Mouse (Mus musculus): ENCODE data around the gene Nme4. TPM values are rescaled to one million over a fixed set of nuclear protein-coding genes. Genes with fewer than 3 reads are reported as not detected.
"Not testable (repeated sequence)": the region's sequence is repeated elsewhere in the genome, so short reads cannot be mapped to it uniquely, and the experiment has no call there.

The Nme4 gene
- polyA plus RNA-seq, 1 experiment from 2014 or later: 77.4 TPM

- no peaks in the 10 kb centered on the region for H3K9me3 ChIP-seq
- peak overlapping the region; percentile 93 for H3K9ac ChIP-seq
- WGBS: 77% methylated on average over 7 of the region's 7 CpGs
- H3K27ac ChIP-seq (replicated peaks): no peak overlapping the region
- H3K36me3 ChIP-seq: peaks cover 48% of the 10 kb centered on the region
- peak overlapping the region; percentile 90 for H3K4me3 ChIP-seq
- peaks cover 14% of the 10 kb centered on the region for H3K27me3 ChIP-seq (replicated peaks)
- H3K4me2 ChIP-seq: peak overlapping the region; percentile 74
- ATAC-seq (ENCODE audit: extremely low read depth, insufficient number of reproducible peaks, low FRiP score, low TSS enrichment): no peak
- H3K4me1 ChIP-seq: peaks cover 21% of the 10 kb centered on the region
These were observed 29.2 kb upstream of the Nme4 start for GRCm38 (mm10) chr17:26124560-26124959.

GRCm38 (mm10) chr17:26123267-26123684, 27.9 kb upstream of the Nme4 start, which contains the start of gene Mrpl28:
TSS of gene Mrpl28 (plus strand) at chr17:26123500.
- Histone ChIP-seq H3K27ac (replicated peaks) (0 out of 2 replicates have a peak within 1 kb of the TSS, but pooled peaks have one; percentile 25), H3K4me3 (peak within 1 kb of the TSS; percentile 90), H3K9ac (peak within 1 kb of the TSS; percentile 93), H3K9me3 (no peaks in the 10 kb centered on the region), H3K4me2 (peak within 1 kb of the TSS; percentile 74), H3K4me1 (peaks cover 21% of the 10 kb centered on the region), H3K36me3 (peaks cover 35% of the 10 kb centered on the region), H3K27me3 (replicated peaks) (peaks cover 26% of the 10 kb centered on the region)
- WGBS: under 1% methylated on average over 32 of the region's 32 CpGs
- ATAC-seq (ENCODE audit: extremely low read depth, insufficient number of reproducible peaks, low FRiP score, low TSS enrichment): peak; percentile 66; the same call in 1 of the 2 replicates

- WGBS: 55% methylated on average over 5 of the region's 5 CpGs
- Histone ChIP-seq H3K36me3 (peaks cover 28% of the 10 kb centered on the region), H3K9ac (peak overlapping the region; percentile 17; the same call in 1 of the 2 replicates), H3K4me3 (no peak overlapping the region), H3K27ac (replicated peaks) (no peak overlapping the region), H3K9me3 (no peaks in the 10 kb centered on the region), H3K4me1 (peaks cover 21% of the 10 kb centered on the region), H3K27me3 (replicated peaks) (peaks cover 33% of the 10 kb centered on the region), H3K4me2 (peak overlapping the region; percentile 74; the same call in 1 of the 2 replicates)
- no peak for ATAC-seq (ENCODE audit: extremely low read depth, insufficient number of reproducible peaks, low FRiP score, low TSS enrichment)
These were observed 27.2 kb upstream of the Nme4 start for GRCm38 (mm10) chr17:26122431-26123140.

GRCm38 (mm10) chr17:26119766-26120710, 24.6 kb upstream of the Nme4 start:
- H3K4me1 ChIP-seq: peaks cover 18% of the 10 kb centered on the region
- ATAC-seq (ENCODE audit: extremely low read depth, insufficient number of reproducible peaks, low FRiP score, low TSS enrichment): no peak
- H3K9ac ChIP-seq: 0 out of 2 replicates have a peak overlapping the region, but pooled peaks have one; percentile 33
- H3K27ac ChIP-seq (replicated peaks): no peak overlapping the region
- WGBS: 45% methylated on average over 33 of the region's 33 CpGs
- H3K36me3 ChIP-seq: peaks cover 2% of the 10 kb centered on the region
- no peaks in the 10 kb centered on the region for H3K9me3 ChIP-seq
- H3K4me2 ChIP-seq: 0 out of 2 replicates have a peak overlapping the region, but pooled peaks have one; percentile 28
- peaks cover 59% of the 10 kb centered on the region for H3K27me3 ChIP-seq (replicated peaks)
- H3K4me3 ChIP-seq: no peak overlapping the region

GRCm38 (mm10) chr17:26116503-26117258, 21.3 kb upstream of the Nme4 start:
- Histone ChIP-seq H3K4me1 (peaks cover 13% of the 10 kb centered on the region), H3K4me2 (no peak overlapping the region), H3K36me3 (no peaks in the 10 kb centered on the region), H3K4me3 (no peak overlapping the region), H3K27me3 (replicated peaks) (peaks cover 92% of the 10 kb centered on the region), H3K9ac (no peak overlapping the region), H3K9me3 (no peaks in the 10 kb centered on the region), H3K27ac (replicated peaks) (no peak overlapping the region)
- ATAC-seq (ENCODE audit: extremely low read depth, insufficient number of reproducible peaks, low FRiP score, low TSS enrichment): no peak
- 80% methylated on average over 17 of the region's 17 CpGs for WGBS

GRCm38 (mm10) chr17:26115956-26116487, 20.6 kb upstream of the Nme4 start:
- Histone ChIP-seq H3K4me3 (no peak overlapping the region), H3K36me3 (no peaks in the 10 kb centered on the region), H3K27me3 (replicated peaks) (peaks cover 95% of the 10 kb centered on the region), H3K9me3 (no peaks in the 10 kb centered on the region), H3K9ac (no peak overlapping the region), H3K4me1 (peaks cover 13% of the 10 kb centered on the region), H3K4me2 (no peak overlapping the region), H3K27ac (replicated peaks) (no peak overlapping the region)
- no peak for ATAC-seq (ENCODE audit: extremely low read depth, insufficient number of reproducible peaks, low FRiP score, low TSS enrichment)
- 47% methylated on average over 2 of the region's 3 CpGs for WGBS

GRCm38 (mm10) chr17:26115205-26115898, 19.9 kb upstream of the Nme4 start:
- Histone ChIP-seq H3K27ac (replicated peaks) (no peak overlapping the region), H3K4me3 (no peak overlapping the region), H3K9ac (no peak overlapping the region), H3K9me3 (no peaks in the 10 kb centered on the region), H3K4me1 (peaks cover 13% of the 10 kb centered on the region), H3K36me3 (no peaks in the 10 kb centered on the region), H3K4me2 (no peak overlapping the region), H3K27me3 (replicated peaks) (peaks cover 97% of the 10 kb centered on the region)
- no peak for ATAC-seq (ENCODE audit: extremely low read depth, insufficient number of reproducible peaks, low FRiP score, low TSS enrichment)
- WGBS: 77% methylated on average over 7 of the region's 7 CpGs

- not testable (repeated sequence) for ATAC-seq (ENCODE audit: extremely low read depth, insufficient number of reproducible peaks, low FRiP score, low TSS enrichment); H3K4me3 ChIP-seq; H3K27ac ChIP-seq (replicated peaks); H3K4me2 ChIP-seq; H3K36me3 ChIP-seq; H3K9ac ChIP-seq; H3K9me3 ChIP-seq
- H3K27me3 ChIP-seq (replicated peaks): peaks cover 100% of the 10 kb centered on the region
- WGBS: 59% methylated on average over 7 of the region's 7 CpGs
- peaks cover 13% of the 10 kb centered on the region for H3K4me1 ChIP-seq
These were observed 19.1 kb upstream of the Nme4 start for GRCm38 (mm10) chr17:26114461-26114860.

- peaks cover 100% of the 10 kb centered on the region for H3K27me3 ChIP-seq (replicated peaks)
- no peaks in the 10 kb centered on the region for H3K9me3 ChIP-seq
- H3K27ac ChIP-seq (replicated peaks): no peak overlapping the region
- peak overlapping the region; percentile 79 for H3K4me3 ChIP-seq
- H3K4me1 ChIP-seq: peaks cover 13% of the 10 kb centered on the region
- H3K9ac ChIP-seq: peak overlapping the region; percentile 84; the same call in 1 of the 2 replicates
- 16% methylated on average over 8 of the region's 8 CpGs for WGBS
- no peak for ATAC-seq (ENCODE audit: extremely low read depth, insufficient number of reproducible peaks, low FRiP score, low TSS enrichment)
- no peaks in the 10 kb centered on the region for H3K36me3 ChIP-seq
- H3K4me2 ChIP-seq: peak overlapping the region; percentile 98
These were observed 18.7 kb upstream of the Nme4 start for GRCm38 (mm10) chr17:26114061-26114460.

Data from heart, embryonic 13.5 days (tissue).